Mouse (Mus musculus) hematopoietic multipotent progenitor cell, adult 10-12 weeks (in vitro differentiated cells): Measurements from ENCODE around the gene Gm49322. TPM values are rescaled to one million over a fixed set of nuclear protein-coding genes. Genes with fewer than 3 reads are reported as not detected.

Experiments
- polyA plus RNA-seq: library from polyadenylated mRNA; stranded (reverse); fragments of >175 nt; gene quantifications from 2 replicates; pipeline ENCODE4 v1.2.3, GENCODE M21; 2012; ENCODE audit warnings: low replicate concordance

The Gm49322 gene
- polyA plus RNA-seq, result 0.94 and 4.2 TPM in 2 replicates

DNA sequence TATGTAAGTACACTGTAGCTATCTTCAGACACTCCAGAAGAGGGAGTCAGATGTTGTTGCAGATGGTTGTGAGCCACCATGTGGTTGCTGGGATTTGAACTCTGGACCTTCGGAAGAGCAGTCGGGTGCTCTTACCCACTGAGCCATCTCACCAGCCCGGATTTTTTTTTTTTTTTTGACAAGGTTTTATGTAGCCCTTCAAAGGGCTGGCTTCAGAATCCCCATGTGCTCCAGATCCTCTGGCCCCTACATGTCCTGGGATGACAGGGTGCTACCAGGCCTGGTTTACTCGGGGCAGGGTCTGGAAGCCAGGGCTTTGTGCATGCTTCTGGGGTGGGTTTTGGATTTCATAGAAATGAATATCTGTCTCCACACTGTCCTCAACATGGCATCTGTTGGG is at the start of gene Gm49322:
Gene Gm49322, plus strand, starts transcription at position 301 of the 400 bp plus-strand sequence.

DNA sequence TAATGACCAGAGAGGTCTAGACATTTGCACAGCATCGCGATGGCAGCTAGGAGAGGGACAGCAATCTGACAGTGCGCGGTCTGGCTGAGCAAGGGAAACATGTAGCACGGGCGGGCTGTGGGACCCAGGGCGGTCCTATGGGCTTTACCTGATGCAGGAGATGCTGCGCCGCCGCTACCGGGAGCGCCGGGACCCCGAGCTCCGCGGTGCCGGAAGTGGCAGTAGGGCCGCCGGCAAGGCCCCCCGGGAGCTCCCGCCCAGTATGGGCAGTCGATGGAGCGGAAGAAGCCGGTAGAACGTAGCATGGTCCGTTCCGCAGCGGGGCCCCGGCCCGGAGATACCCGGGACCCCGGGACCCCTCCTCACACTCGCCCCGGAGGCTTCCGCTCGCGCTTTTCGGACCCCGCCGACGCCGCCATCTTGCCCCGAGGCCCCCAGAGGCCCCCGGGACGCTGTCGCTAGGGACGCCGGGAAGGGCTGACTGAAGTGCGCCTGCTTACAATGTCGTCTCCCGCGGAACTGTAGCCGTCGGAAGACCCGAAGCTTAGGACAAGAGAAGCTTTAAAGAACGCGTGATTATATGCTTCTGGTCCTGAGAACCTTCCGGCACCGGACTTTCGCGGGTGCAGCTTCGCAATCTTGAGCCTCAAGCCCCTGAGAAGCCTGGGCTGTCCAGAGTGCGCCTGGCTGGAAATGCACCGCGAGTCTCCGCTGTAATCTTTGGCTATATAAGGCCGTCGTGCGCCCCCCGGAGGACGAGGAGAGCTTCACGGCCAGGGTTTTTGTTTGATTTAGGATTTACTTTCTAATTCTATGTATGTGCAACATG is 44.5 kb upstream of the Gm49322 start, which contains the start of gene Rexo1:
Gene Rexo1, minus strand, starts transcription at position 445 of the 829 bp plus-strand sequence.

DNA sequence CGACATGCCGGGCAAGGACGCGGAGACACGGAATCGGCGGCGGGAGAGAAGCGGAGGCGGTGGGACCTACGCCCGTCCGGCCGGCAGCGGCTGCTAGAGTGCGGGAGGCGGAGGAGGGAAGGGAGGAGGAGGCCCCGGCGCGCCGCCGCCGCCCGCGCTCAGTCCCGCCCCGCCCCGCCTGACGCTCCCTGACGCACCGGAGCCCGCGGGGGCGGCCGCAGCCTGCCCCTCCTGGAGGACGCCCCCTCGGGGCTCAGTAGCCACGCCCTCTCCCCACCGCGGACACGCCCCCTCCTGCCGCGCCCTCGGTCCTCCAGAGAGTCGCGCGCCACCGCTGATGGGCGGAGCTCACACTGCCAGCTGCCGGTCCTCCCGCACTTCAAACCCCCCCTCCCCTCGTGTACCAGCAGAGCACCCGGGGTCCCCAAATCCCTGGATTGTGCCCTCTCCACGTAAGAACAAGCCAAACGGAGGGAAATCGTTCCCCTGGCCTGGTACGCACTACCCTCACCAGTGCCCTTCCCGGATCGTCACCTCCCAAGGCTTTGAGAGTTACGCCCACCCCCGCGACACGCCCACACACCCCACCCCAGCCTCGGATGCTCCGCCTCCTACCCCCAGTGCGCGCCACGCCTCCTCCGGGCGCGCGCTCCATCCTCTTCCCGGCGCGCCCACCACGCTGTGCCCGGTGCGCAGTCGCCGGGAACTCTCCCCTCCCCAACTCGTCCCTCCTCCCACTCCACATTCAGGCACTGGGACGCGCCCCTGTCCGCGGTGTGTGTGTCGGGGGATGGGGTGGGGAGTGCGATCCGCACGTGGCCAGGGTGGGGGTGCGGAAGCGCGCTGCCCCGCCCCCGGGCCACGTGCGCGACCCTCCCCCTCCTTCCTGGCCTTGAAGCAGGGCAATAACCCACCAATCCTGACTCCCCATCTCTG is 28.4 kb upstream of the Gm49322 start, which contains the start of gene Klf16:
Gene Klf16, minus strand, starts transcription at position 127 of the 936 bp plus-strand sequence.

DNA sequence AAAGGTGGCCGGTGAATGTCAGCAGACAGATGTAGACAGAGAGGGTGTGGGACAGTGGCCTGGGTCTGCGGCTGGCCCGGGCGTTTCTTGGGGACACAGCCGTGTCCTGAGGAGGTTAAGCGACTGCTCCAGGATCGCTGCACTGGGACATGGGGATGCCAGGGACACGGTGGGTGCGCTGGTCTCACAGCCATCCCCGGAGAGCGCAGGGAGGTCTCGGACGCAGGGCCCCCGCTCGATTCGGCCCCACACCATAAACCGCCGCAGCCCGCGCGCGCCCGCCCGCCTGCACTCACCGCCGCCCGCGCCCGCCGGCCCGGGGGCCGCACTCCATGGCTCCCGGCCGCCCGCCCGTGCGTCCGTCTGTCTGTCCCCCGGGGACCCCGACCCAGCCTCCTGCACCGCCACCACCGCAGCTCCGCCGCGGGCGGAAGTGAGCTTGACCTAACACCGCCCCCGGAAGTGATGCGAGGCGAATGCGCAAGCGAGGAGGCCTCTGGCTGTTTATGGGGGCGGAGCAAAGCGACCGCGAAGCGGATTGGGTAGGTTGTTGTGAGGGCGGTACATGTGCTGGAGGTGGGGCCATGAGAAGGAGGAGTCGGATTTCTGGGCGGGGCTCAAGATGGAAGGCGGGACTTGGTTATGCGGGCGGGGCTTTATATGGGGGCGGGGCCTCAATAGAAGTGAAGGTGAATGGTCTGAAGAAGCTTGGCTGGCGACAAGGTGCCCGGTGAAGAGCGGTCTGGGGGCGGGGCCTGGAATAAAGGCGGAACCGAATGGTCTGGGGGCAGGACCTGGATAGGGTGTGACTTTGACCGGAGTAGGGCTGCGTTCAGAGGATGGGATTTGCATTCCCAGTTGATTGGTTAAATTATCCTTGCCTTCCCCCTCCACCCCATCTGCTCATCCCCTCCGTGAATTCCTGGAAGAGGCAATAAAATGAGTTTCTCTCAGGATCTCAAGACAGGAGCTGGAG is 15.7 kb upstream of the Gm49322 start, which contains the start of gene Abhd17a:
Gene Abhd17a, minus strand, starts transcription at position 463 of the 976 bp plus-strand sequence.

DNA sequence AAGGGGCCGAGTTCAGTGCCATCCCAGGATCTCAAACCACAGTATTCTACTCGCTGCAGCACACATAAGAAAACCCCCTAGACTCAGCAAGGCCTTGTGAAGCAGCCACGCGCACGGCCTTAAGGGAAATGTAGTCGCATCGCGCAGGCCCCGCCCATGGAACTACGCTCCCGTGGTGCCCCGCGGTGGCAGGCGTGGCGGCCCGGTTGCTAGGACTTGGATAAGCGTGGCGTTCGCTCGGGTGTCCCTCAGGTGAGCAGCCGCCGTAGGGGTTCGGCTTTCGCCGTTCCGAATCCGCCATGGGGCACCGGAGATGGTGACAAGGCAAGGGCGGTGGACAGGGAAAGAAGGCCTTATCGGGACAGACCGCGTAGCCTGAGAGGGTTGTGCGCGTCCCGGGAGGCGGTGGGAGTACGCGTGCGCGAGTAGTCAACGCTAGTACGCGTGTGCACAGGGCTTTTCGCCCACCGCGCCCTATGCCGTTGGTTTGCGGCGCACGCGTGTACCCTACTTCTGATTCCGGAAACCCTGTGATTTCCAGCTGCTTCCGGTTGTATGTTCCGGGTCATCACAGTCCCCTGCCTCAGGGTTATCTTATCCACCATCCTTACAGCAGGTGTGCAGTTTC is 3.0 kb upstream of the Gm49322 start, which contains the start of the genes Scamp4 and Adat3:
Gene Scamp4, plus strand, starts transcription at position 175 of the 628 bp plus-strand sequence.
Gene Adat3, plus strand, starts transcription at position 183 of the 628 bp plus-strand sequence.

DNA sequence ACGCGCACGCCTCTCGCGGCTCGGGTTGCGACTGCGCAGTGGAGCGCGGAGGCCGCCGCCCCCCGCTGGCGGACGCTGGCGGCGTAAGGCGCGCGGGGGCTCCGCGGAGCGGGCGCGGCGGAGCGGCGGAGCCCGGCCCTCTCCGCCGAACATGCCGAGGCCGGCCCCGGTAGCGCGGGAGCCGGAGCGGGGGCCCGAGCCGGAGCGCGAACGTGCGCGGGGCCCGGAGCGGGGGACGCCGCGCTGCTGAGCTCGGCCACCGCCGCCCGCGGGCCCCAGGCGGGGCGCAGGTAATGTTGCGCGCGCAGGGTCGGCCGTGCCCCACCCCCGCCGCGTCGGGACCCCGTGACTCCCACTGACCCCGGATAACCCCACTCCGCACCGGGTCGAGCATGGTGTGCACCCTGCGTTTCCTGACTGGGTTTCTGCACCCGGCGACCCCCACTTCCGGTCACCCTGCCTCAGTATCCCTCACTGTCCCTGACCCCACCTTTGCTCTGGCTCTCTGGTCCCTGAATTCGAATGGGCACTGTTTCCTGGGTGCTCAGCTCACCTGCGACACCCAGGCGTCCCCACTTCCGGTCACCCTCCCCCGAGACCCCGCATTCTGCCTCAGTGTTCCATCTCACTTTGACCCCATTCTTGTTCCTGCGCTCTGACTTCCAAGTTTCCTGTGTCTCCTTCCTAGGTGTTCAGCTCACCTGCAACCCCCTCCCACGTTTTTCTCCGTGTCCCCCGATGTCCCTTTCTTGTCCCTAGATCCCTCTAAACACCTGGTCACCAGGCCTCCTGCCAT is 17.0 kb downstream of the Gm49322 start, which contains the start of gene Csnk1g2:
Gene Csnk1g2, plus strand, starts transcription at position 178 of the 796 bp plus-strand sequence.

DNA sequence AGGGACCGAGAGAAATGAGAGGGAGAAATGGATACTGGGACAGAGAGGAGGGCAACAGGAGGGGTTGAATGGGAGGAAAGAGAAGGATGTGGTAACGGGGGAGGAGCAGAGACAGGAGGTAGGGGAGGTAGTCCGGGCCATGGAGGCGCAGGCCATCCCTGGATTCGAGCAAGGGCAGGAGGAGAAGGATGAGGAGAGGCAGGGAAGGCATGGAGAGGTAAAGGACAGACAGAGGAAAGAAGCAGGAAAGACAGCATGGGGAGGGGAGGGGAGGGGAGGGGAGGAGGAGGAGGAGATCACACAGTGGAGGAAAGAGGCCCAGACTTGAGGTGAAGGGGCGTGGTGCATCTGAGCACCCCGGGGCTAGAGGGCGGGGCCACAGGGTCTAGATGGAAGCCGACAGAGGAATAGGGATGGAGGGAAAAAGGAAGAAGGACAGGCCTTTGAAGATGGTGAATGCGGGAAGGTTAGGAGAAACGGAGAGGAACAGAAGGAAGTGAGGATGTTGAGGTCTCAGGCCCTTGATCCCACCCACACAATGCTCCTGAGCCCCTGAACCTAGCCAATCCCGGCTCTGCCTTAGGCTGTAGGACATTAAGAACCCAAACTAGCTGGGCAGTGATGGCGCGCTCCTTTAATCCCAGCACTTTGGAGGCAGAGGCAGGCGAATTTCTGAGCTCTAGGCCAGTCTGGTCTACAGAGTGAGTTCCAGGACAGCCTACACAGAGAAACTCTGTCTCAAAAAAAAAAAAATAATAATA is 51.2 kb downstream of the Gm49322 start, which contains the start of gene Btbd2:
Gene Btbd2, minus strand, starts transcription at position 209 of the 761 bp plus-strand sequence.

Other genes starting within 250 kb of the Gm49322 start
- not detected in 2 replicates for gene Plk5, start 249.6 kb upstream of the Gm49322 start, polyA plus RNA-seq
- 21.9 and 48.1 TPM in 2 replicates for gene Mex3d, start 218.4 kb upstream of the Gm49322 start, polyA plus RNA-seq
- 141 and 180 TPM in 2 replicates for gene Mbd3, start 206.5 kb upstream of the Gm49322 start, polyA plus RNA-seq
- gene Uqcr11, start 199.2 kb upstream of the Gm49322 start, polyA plus RNA-seq, result 422 and 621 TPM in 2 replicates
- 498 and 875 TPM in 2 replicates for gene Tcf3, start 172.4 kb upstream of the Gm49322 start, polyA plus RNA-seq
- not detected in 2 replicates for gene Onecut3, start 111.2 kb upstream of the Gm49322 start, polyA plus RNA-seq
- not detected in 2 replicates for gene Atp8b3, start 66.9 kb upstream of the Gm49322 start, polyA plus RNA-seq
- gene Rexo1, start 44.5 kb upstream of the Gm49322 start, polyA plus RNA-seq, result 152 and 358 TPM in 2 replicates
- gene Klf16, start 28.7 kb upstream of the Gm49322 start, polyA plus RNA-seq, result 68.0 and 118 TPM in 2 replicates
- 461 and 1,380 TPM in 2 replicates for gene Abhd17a, start 15.7 kb upstream of the Gm49322 start, polyA plus RNA-seq
- 98.1 and 109 TPM in 2 replicates for gene Scamp4, start 3.1 kb upstream of the Gm49322 start, polyA plus RNA-seq
- 14.8 and 42.0 TPM in 2 replicates for gene Adat3, start 3.1 kb upstream of the Gm49322 start, polyA plus RNA-seq
- gene Csnk1g2, start 16.8 kb downstream of the Gm49322 start, polyA plus RNA-seq, result 480 and 641 TPM in 2 replicates
- gene Btbd2, start 51.0 kb downstream of the Gm49322 start, polyA plus RNA-seq, result 79.6 and 100 TPM in 2 replicates
- gene Mknk2, start 72.1 kb downstream of the Gm49322 start, polyA plus RNA-seq, result 710 and 986 TPM in 2 replicates
- 101 and 135 TPM in 2 replicates for gene Mob3a, start 96.0 kb downstream of the Gm49322 start, polyA plus RNA-seq
- 65.5 and 73.9 TPM in 2 replicates for gene Izumo4, start 96.2 kb downstream of the Gm49322 start, polyA plus RNA-seq
- gene Ap3d1, start 136.2 kb downstream of the Gm49322 start, polyA plus RNA-seq, result 42.2 and 65.5 TPM in 2 replicates
- 80.4 and 136 TPM in 2 replicates for gene Dot1l, start 149.2 kb downstream of the Gm49322 start, polyA plus RNA-seq
- 321 and 932 TPM in 2 replicates for gene Sf3a2, start 192.2 kb downstream of the Gm49322 start, polyA plus RNA-seq
- 209 and 238 TPM in 2 replicates for gene Plekhj1, start 192.6 kb downstream of the Gm49322 start, polyA plus RNA-seq
- 1.1 and 3.0 TPM in 2 replicates for gene Amh, start 199.2 kb downstream of the Gm49322 start, polyA plus RNA-seq
- not detected in 2 replicates for gene Jsrp1, start 207.5 kb downstream of the Gm49322 start, polyA plus RNA-seq
- gene Oaz1, start 220.6 kb downstream of the Gm49322 start, polyA plus RNA-seq, result 1,467 and 1,742 TPM in 2 replicates
- 0.04 TPM in 1 of 2 replicates, not detected in the other for gene Lingo3, start 238.0 kb downstream of the Gm49322 start, polyA plus RNA-seq
- gene Lsm7, start 249.2 kb downstream of the Gm49322 start, polyA plus RNA-seq, result 51.6 and 117 TPM in 2 replicates
- gene Sppl2b, start 249.3 kb downstream of the Gm49322 start, polyA plus RNA-seq, result 75.7 and 79.0 TPM in 2 replicates